Mouse (Mus musculus): ENCODE measurements around the gene Ugt1a1.
A peak's percentile ranks its signal among the peaks of the same experiment; 100 is the strongest.
"Not testable (repeated sequence)": the region's sequence is repeated elsewhere in the genome, so short reads cannot be mapped to it uniquely, and the experiment has no call there.

The Ugt1a1 gene

DNA sequence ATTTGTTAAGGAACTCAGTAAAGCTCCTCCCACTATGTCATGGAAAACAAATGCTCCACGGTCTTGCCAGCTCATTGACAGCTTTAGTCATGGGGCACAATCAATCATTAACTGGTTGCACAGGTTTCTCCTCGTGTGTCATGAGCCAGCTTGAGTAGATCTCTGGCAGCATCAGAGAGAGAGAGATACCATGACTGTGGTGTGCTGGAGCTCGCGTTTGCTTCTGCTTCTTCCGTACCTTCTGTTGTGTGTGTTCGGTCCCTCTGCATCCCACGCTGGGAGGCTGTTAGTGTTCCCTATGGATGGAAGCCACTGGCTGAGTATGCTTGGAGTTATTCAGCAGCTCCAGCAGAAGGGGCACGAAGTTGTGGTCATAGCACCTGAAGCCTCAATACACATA, at the start of gene Ugt1a1:
Gene Ugt1a1 (plus strand): TSS at position 148 of the 400 bp plus-strand sequence.
- DNase-seq (ENCODE audit: low spot score in 2 of 2) = peak; percentile 73 to 79

DNA sequence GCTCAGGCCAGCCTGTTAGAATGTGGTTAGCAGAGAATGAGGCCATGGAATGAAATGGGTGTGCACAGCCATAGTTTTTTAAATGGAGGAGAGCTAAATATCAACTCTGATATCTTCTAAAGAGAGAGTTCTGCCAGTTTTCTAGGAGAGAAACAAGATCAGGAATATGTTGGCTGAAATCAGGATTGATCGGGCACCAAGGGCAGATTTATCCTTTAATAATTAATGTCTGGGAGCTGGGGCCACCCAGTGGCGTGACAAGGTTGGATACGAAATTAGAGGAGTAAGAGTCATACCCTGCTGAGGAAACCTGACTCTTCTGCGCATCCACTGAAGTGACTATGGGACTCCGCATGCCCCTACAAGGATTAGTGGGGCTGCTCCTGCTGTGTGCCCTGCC, 46.0 kb upstream of the Ugt1a1 start, which contains the start of gene Ugt1a5:
Gene Ugt1a5 (plus strand): TSS at position 302 of the 400 bp plus-strand sequence.
- no peak for DNase-seq (ENCODE audit: low spot score in 2 of 2)

DNA sequence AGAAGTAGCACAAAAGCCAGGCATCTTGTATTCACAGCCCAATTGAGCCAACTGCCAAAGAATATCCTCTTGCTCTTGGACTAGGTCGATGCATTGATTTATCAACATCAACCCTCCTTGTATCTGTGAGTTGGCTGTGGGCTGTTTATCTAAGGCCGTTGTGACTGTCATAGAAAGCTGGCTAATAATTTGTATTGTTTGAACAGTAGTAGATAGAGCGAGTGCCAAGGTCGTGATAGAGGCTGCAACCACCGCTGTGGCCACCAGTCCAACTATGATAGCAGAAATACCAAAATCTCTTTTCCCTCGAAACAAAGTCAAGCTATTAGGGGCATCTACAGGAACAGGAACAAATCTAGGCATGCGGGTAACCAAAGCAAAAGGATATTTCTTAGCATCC, 39.6 kb upstream of the Ugt1a1 start:
- DNase-seq (ENCODE audit: low spot score in 2 of 2) = not testable (repeated sequence)

DNA sequence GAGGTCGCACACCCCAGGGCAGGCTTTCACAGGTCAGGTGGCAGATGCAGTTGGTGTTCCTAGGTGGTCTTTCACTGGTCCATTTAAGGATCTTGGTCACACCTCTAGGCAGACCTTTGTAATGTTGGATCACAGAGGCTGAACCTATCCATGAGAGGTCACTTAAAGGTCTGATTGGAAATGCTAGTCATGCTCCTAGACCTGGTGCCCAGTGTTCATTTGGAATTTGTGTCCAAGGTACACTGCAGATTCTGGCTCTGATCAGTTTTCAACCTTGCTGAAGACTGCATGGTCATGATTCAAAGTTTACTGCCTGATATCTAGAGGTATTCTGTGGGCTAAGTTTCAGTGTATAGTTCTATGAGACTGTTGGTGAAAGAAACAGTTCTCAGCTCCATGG, 32.1 kb upstream of the Ugt1a1 start:
- no peak for DNase-seq (ENCODE audit: low spot score in 2 of 2)

DNA sequence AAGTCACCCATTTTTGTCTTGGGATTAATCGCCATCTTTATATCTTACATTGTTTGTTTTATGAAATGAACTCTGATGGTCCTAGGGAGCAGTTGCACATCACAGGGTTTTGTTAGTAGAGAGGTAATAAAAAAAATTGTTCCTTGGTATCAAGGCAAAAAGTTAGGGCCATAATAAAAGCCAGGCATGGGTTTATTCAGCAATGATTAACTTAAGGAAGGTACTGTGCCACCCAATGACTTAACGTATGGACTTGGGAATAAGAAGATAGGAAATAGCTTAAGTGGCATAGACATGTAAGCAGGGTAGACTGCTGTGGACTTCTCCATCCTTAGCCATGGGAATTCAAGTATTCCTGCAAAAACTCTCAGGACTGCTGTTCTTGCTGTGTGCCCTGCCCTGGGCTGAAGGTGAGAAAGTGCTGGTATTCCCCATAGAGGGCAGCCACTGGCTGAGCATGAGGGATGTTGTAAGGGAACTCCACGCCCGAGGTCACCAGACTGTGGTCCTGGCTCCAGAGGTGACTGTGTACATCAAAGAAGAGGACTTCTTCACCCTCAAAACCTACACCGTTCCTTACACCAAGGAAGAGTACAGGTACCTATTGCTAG, 25.3 kb upstream of the Ugt1a1 start:
- DNase-seq (ENCODE audit: low spot score in 2 of 2) = no peak

DNA sequence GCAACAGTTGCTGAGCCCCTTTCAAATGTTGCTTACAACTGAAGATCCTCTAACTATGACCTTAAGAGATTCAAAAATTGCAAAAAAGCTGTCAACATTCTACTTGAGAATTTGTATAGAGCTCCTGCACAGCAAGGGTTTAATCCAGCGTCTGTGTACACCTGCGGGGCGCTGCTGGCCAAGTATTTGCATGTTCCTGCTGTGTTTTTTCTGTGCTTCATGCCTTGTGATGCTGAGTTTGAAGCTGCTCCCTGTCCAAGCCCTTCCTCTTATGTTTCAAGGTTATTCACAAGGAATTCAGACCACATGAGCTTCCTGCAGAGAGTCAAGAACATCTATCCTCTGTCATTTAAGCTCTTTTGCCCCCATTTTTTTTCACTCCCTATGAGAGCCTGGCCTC, 19.6 kb upstream of the Ugt1a1 start:
- DNase-seq (ENCODE audit: low spot score in 2 of 2) = no peak

DNA sequence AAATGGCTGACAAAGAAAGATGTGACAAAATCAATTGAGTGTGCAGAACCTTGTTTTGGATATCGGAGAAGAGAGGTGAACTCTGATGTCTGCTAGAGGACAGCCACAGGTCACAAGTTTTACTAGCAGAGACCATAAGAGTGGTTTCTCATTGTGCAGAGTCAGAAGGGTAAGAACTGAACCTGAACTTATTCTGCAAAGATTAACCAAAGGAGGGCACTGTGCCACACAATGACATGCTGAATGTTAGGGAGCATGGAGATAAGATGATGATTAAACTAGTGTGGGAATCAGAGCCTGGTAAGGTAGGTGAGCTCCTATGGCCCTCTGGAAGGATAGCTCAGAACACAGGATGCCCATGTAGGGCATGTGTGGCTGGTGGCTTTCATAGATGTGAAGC, 16.1 kb upstream of the Ugt1a1 start:
- no peak for DNase-seq (ENCODE audit: low spot score in 2 of 2)

DNA sequence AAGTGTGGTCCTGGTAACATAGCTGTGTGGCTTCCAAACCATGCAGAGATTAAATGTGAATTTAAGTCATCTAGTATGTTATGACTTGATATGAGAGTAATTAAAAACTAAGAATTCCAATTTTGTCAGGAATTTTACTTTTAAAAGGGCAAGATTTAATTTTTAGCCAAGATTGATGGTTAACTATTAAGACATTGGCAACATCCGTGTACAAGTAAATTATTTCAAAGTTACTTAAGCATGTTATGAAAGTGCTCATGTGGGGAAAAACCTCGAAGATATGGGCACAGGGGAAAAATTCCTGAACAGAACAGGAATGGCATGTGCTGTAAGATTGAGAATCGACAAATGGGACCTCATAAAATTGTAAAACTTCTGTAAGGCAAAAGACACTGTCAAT, 14.3 kb upstream of the Ugt1a1 start:
- DNase-seq (ENCODE audit: low spot score in 2 of 2) = no peak

DNA sequence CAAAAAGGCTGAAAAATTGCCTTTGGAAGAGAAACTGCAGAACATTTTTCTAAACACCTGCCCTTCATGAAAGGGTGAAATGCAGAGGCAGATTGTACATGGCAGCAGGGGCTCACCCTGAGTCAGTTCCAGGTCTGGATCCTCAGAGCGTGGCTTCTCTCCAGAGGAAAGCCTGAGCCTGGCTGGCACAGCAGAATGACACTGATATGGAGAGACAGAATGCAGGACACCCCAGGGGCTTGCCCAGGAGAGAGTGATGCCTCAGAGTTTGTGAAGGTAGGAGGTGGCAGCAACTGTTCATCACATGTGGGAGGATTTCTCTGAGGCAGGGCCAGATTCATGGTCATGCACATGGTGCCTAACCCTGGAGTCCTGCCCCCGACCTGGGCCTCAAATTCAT, 11.8 kb upstream of the Ugt1a1 start:
- no peak for DNase-seq (ENCODE audit: low spot score in 2 of 2)

DNA sequence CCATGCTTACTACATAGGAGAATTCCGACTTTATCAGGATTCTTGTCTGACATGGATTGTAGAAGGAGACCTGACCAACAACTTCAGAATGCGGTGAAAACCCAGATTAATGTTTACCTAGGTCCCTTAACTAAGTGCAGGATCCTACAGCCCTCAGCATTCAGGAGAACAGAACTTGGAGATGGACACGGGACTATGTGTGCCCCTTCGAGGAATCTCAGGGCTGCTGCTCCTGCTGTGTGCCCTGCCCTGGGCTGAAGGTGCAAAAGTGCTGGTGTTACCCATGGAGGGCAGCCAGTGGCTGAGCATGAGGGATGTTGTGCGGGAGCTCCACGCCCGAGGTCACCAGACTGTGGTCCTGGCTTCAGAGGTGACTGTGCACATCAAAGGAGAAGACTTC, 11.3 kb upstream of the Ugt1a1 start, which contains the start of gene Ugt1a2:
Gene Ugt1a2 (plus strand): TSS at position 146 of the 400 bp plus-strand sequence.
- no peak for DNase-seq (ENCODE audit: low spot score in 2 of 2)

DNA sequence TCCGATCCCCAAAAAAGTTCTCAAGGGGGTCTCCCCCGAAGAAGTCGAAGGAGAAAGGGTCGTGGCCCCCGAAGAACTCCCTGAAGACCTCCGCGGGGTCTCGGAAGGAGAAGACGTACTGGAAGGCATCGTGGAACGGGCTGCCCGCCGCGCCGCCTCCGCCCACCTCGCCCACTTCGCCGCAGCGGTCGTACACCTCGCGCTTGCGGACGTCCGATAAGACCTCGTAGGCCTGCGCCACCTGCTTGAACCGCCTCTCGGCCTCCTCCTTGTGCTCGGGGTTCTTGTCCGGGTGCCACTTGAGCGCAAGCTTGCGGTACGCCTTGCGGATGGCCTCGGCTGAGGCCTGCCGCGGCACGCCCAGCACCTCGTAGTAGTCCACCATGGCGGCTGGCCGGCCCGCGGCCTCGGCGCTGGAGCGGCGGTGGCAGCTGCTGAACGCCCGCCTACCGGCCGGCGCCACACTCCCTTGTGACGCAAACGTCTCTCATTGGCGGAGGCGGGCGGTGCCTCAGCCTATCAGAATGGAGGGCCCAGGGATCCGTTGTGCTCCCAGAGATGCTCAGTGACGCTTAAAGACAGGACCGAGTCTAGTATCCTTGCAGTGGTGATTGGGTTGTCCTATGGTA, 6.4 kb upstream of the Ugt1a1 start, which contains the start of gene Dnajb3:
Gene Dnajb3 (minus strand): TSS at position 489 of the 629 bp plus-strand sequence.
- peak in 1 of 2 experiments; percentile 39 for DNase-seq (ENCODE audit: low spot score in 2 of 2)

DNA sequence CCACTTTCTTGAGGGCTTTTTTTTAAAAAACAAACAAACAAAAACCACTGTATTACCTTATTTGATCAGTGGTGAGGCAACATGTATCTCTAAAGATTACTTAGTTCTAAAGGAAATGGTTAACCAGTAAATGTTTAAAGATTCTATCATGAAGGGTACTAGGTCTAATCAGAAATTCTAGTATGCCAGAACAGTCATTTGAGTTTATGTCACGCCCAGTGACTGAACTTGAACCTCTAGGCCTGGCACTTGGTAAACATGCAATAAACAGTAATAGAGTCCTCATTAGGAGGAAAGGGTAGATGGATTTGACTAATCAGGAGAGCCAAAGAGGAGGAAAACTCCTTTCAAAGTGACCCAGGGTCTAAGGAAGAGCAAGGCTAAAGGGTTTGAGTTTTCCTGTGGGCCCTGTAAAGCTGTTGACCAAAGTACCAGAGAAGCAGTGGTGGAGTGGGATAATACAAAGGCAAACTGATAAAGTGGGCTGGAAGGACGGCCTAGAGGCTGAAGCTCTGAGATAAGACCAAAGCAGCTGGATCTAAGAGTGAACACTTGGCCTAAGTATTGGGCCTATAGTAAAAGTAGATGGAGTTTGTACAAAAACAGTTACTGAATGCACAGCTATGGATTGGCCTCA, 4.8 kb upstream of the Ugt1a1 start:
- no peak for DNase-seq (ENCODE audit: low spot score in 2 of 2)

DNA sequence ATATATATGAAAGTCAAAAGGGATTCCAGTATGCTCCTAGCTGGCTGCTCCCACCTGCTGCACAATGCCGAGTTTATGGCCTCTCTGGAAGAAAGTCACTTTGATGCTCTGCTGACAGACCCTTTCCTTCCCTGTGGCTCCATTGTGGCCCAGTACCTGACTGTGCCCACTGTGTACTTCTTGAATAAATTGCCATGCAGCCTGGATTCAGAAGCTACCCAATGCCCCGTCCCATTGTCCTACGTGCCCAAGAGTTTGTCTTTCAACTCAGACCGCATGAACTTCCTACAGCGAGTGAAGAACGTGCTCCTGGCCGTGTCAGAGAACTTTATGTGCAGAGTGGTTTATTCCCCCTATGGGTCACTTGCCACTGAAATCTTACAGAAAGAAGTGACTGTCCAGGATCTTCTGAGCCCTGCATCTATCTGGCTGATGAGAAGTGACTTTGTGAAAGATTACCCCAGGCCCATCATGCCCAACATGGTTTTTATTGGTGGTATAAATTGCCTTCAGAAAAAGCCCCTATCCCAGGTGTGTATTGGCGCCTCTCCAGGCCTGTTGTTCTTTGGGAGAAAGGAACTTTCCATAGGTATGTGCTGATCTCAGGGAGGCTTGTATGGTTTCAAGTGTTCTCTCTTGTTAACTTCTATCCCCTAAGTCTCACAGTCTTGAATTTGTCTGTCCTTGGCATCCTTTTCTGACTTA, 734 bp downstream of the Ugt1a1 start:
- no peak for DNase-seq (ENCODE audit: low spot score in 2 of 2)

DNA sequence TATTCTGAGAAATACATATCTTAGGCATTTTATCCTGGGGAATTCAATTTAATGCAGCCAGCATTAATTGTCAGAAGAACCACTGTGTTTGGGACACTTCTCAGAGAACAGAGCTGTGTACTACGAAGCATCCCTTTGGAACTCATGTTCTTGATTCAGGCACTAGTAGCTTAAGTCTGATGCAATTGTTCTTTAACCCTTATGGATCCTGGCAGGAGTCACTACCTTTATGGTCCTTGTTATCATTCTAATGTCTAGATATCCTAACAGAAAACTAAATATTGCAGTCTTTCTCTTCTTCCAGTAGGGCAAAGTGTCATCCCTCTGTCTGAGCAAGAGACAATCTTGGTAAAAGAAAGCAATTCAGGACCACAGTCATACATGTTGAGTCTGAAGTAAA, 1.3 kb downstream of the Ugt1a1 start:
- DNase-seq (ENCODE audit: low spot score in 2 of 2) = no peak

DNA sequence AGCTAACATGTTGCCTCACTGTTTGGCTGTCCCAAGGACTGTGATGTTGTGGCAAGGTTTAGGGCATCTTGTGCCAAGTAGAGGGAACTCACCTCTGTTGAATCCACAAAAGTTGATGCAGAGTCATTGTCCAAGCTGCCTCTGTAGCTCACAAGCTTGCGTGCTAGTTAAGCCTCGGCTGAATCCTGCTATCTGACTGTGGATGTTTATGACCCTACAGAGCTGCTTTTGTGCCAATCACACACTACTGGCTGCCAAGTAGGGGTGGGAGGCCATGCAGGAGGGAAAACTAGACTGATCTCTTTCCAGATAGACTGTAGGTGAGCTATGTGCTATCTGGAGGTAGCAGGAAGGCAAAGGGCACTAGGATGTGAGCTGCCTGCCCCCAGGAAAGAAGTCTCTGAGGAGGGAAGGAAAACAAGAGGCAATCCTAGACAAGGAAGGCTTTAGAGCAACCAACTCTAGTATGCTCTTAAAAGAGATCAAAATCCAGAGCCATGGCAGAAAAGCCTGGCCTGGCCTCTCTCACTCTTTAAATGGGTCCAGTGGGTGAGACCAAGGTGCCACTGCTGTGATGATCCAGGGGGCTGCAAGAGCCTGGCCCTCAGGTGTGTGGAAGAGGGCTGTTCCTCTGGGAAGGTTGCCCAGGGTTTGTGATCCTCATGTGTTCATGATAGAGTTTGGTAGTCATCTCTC, 2.2 kb downstream of the Ugt1a1 start:
- DNase-seq (ENCODE audit: low spot score in 2 of 2) = no peak

DNA sequence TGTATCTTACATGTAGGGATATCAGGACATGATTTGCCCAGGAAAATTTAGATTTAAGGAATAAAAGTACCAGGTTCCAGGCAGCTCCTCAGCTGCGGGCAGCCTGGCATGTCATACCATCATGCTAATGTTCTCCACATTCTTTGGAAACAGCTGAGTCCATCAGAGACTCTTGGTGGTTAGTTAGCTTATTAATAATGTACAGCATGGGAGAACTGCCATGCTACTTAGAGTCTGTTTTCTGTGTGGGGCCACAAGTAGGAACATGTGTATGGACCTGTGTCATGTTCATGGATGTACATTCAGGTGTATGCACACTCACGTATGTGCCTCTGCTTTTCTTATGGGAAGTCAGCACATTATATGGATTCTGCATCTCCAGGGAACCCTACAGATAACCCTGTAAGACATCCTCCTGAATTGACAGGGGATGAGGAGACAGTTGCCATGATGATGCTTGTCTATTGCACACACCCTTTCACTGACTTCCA, 2.7 kb downstream of the Ugt1a1 start:
- no peak for DNase-seq (ENCODE audit: low spot score in 2 of 2)

DNA sequence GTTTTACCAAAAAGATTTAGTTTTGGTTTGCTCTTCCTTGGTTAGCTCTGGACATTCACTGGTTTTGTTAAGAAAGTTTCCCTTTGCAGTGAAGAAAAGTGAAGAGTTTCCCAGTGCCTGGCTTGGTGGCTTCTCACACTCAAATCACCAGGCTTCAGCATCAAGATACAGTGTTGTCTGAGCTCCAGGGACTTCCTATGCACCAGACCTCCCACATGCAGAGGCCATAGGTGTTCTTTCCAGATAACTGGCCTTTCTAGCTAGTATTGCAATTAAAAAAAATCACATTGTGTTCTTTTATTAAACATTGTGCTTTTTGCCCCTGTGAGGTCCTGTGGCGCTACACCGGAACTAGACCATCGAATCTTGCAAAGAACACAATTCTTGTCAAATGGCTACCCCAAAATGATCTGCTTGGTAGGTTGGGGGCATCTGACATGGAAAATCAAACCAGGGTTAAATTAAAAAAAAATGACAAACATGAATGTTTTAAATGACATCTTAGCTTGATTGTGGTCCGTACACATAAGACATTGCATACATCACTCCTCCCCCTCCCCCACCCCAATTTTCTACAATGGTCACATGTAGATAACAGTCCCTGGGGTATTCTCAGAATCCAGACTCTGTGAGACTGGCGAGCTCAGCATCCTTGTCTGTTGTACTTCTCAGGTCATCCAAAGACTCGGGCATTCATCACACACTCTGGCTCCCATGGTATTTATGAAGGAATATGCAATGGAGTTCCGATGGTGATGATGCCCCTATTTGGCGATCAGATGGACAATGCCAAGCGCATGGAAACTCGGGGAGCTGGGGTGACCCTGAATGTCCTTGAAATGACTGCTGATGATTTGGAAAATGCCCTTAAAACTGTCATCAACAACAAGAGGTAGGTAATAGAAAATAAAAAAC, 4.0 kb downstream of the Ugt1a1 start:
- no peak for DNase-seq (ENCODE audit: low spot score in 2 of 2)

DNA sequence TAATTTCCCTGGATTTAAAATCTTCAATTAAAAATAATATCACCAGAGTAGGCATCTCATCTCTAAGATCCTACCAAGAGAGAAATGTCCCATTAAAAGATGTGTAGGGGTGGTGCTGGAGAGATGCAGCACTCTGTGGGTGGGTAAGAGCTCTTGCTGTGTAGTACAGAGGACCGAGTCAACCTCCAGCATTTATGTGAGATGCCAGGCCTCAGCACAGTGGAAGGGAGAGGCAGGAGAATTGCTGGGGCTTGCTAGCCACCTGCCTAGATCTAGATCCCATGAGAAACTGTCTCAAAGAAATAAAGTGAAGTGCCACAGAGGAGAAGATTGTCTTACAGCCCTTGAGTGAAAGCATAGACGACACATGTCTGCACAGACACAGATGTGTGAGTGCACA, 4.8 kb downstream of the Ugt1a1 start:
- DNase-seq (ENCODE audit: low spot score in 2 of 2) = no peak

DNA sequence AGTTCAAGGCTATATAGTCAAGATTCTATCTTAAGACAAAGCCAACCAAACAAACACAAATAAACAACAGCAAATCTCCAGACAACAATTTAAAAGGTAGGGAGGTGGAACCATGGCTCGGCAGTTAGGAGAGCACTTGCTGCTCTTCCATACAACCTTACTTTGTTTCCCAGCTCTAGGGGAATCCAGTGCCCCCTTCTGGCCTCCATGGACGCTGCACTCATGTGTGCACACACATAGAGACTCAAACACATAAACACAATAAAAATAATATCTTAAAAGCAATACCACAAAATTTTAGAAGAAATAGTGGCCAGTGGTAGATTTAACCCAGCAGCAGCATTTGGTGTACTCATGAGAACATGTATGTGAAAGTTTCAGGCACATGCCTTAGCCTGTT, 5.4 kb downstream of the Ugt1a1 start:
- no peak for DNase-seq (ENCODE audit: low spot score in 2 of 2)

DNA sequence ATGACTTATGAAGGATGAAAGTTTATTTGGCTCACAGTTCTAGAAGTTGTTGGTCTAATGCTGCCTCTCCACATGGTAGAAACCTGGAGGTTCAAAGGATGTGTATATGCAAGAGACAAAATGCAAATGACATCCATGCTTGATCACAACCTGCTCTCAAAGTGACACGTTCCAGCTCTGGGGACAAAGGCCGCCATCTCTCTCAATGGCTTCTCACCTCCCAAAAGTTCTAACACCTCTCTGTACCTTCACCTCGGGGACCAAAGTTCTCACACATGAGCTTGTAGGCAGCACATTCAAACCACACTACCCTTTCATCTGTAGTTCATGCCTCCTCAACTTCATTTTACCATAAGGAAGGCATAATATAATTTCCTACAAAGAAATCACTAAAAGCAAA, 5.8 kb downstream of the Ugt1a1 start:
- no peak for DNase-seq (ENCODE audit: low spot score in 2 of 2)

DNA sequence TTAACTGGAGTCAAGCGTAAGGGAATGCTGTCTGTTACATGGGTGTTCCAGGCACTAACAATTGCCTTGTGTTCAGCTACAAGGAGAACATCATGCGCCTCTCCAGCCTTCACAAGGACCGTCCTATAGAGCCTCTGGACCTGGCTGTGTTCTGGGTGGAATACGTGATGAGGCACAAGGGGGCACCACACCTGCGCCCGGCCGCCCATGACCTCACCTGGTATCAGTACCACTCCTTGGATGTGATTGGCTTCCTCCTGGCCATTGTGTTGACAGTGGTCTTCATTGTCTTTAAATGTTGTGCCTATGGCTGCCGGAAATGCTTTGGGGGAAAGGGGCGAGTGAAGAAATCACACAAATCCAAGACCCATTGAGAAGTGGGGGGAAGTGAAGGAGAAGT, 6.3 kb downstream of the Ugt1a1 start:
- no peak for DNase-seq (ENCODE audit: low spot score in 2 of 2)

All from urinary bladder, postnatal 36 days (tissue).